Comparison of ENCODE assay signal across 20 mouse cellular contexts in the genomic region with DNA sequence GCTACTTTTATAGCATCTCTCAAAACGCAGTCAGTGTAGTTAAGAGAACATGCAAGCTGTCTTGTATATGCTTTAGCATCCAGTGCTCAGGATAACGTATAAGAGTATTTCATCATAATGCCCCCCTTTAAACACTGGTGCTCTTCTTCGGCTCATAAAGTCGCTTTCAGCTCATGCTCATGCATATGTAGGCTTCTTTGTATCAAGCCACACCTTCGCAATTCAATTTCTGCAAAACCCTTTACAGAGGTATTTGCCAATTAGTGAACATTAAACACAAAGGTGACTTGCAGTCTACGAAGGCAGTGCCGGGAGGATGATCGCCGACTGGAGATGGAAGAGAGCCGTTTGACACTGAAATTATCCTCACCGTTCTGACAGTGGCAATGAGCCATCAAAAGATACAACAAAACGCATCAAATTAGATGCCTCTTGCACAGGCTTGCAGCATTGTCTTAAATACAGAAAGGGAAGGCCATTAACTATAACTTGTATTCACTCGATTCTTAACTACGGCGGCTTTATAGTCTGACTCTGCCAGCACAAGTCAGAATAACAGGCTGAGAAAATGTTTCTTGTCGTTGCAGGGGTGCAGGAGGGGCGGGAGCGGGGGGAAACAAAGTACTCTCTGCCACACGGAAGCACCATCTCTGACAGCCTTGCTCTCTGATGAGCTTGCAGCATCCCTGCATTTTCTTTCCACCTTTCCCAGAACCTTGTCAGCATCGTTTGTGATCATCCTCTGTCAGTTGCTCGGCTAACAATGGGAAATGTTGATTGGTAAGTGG.
A peak's percentile ranks its signal among the peaks of the same experiment; 100 is the strongest.
DNase-seq lines count a peak whose midpoint lies in the region; ATAC-seq and TF ChIP-seq lines count a peak whose summit lies in the region.
"Had no signal": no experiment of that assay in that cellular context is flagged by ENCODE, and none has a peak within 500 bp of the region (broad histone marks: within the 10 kb centered on the region; RNA-seq: fewer than 3 reads in every experiment).

No protein-coding gene starts in this region.

- DNase-seq in hindbrain, embryonic 14.5 days (ENCODE audit: low spot score): no peak
- no peak for DNase-seq in hindbrain, embryonic 11.5 days (ENCODE audit: low spot score)
- DNase-seq in forebrain, embryonic 14.5 days (ENCODE audit: low spot score): peak; percentile 46
- DNase-seq in forebrain, postnatal 0 days: peak; percentile 54
- DNase-seq: adrenal gland, adult 8-10 months; cerebellum, adult 18-20 months; cerebellum, postnatal 36 days; gastrocnemius, postnatal 10 days; heart, adult 2 months; kidney, adult 11 months; lung, postnatal 4 days; right cerebral cortex, postnatal 14 days; spleen, adult 18-20 months; thymus, postnatal 25 days had no signal

- no peak overlapping the region for H3K4me3 ChIP-seq in hindbrain, embryonic 14.5 days (replicated peaks; ENCODE audit: low read length)
- no peak overlapping the region for H3K4me3 ChIP-seq in hindbrain, embryonic 11.5 days (ENCODE audit: low read depth, low read length)
- no peak overlapping the region for H3K4me3 ChIP-seq in forebrain, embryonic 14.5 days (ENCODE audit: low read depth, low read length)
- H3K4me3 ChIP-seq in forebrain, postnatal 0 days (ENCODE audit: low read depth, low read length): no peak overlapping the region
- no peak overlapping the region for H3K4me3 ChIP-seq in neural tube, embryonic 15.5 days (replicated peaks)
- H3K4me3 ChIP-seq in heart, embryonic 12.5 days: no peak overlapping the region
- H3K4me3 ChIP-seq: embryonic facial prominence, embryonic 15.5 days; heart, adult 2 months; lung, embryonic 15.5 days had no signal

- H3K9me3 ChIP-seq in hindbrain, embryonic 14.5 days (ENCODE audit: control insufficient read depth, low read length): no peaks in the 10 kb centered on the region
- no peaks in the 10 kb centered on the region for H3K9me3 ChIP-seq in hindbrain, embryonic 11.5 days (ENCODE audit: control insufficient read depth, low read length)
- H3K9me3 ChIP-seq in forebrain, embryonic 14.5 days (replicated peaks; ENCODE audit: control insufficient read depth, low read length): no peaks in the 10 kb centered on the region
- H3K9me3 ChIP-seq in forebrain, postnatal 0 days (ENCODE audit: low read length): no peaks in the 10 kb centered on the region
- no peaks in the 10 kb centered on the region for H3K9me3 ChIP-seq in neural tube, embryonic 15.5 days (replicated peaks)
- H3K9me3 ChIP-seq in heart, embryonic 12.5 days (replicated peaks): no peaks in the 10 kb centered on the region
- H3K9me3 ChIP-seq: embryonic facial prominence, embryonic 15.5 days; lung, embryonic 15.5 days had no signal

- H3K27ac ChIP-seq in hindbrain, embryonic 14.5 days: peak overlapping the region; percentile 53
- no peak overlapping the region for H3K27ac ChIP-seq in hindbrain, embryonic 11.5 days (ENCODE audit: low read depth, low read length)
- peak overlapping the region; percentile 0; the same call in 1 of the 2 replicates for H3K27ac ChIP-seq in forebrain, embryonic 14.5 days (ENCODE audit: low read depth, low read length)
- peak overlapping the region; percentile 57 for H3K27ac ChIP-seq in forebrain, postnatal 0 days (ENCODE audit: low read depth, low read length)
- H3K27ac ChIP-seq in neural tube, embryonic 15.5 days (replicated peaks): peak overlapping the region; percentile 68
- H3K27ac ChIP-seq in heart, embryonic 12.5 days (ENCODE audit: poor library complexity, severe bottlenecking): no peak overlapping the region
- H3K27ac ChIP-seq: embryonic facial prominence, embryonic 15.5 days; heart, adult 2 months; liver, embryonic 14.5 days; lung, embryonic 15.5 days had no signal

- H3K4me2 ChIP-seq in hindbrain, embryonic 14.5 days (replicated peaks): peak overlapping the region; percentile 22
- no peak overlapping the region for H3K4me2 ChIP-seq in hindbrain, embryonic 11.5 days (replicated peaks; ENCODE audit: low read depth, low read length)
- peak overlapping the region; percentile 1; the same call in 1 of the 2 replicates for H3K4me2 ChIP-seq in forebrain, embryonic 14.5 days (ENCODE audit: low read length)
- H3K4me2 ChIP-seq in forebrain, postnatal 0 days (ENCODE audit: low read depth): peak overlapping the region; percentile 27; the same call in 1 of the 2 replicates
- H3K4me2 ChIP-seq in neural tube, embryonic 15.5 days: peak overlapping the region; percentile 35
- no peak overlapping the region for H3K4me2 ChIP-seq in heart, embryonic 12.5 days
- H3K4me2 ChIP-seq: embryonic facial prominence, embryonic 15.5 days; lung, embryonic 15.5 days had no signal

- 0 out of 2 replicates have a peak, but pooled peaks cover 3% of the 10 kb centered on the region for H3K4me1 ChIP-seq in hindbrain, embryonic 14.5 days (replicated peaks; ENCODE audit: control insufficient read depth, insufficient read depth, low read length)
- no peaks in the 10 kb centered on the region for H3K4me1 ChIP-seq in hindbrain, embryonic 11.5 days (replicated peaks; ENCODE audit: control insufficient read depth, insufficient read depth, low read length)
- no peaks in the 10 kb centered on the region for H3K4me1 ChIP-seq in forebrain, embryonic 14.5 days (ENCODE audit: control insufficient read depth, insufficient read depth, low read length)
- H3K4me1 ChIP-seq in forebrain, postnatal 0 days (ENCODE audit: insufficient read depth): no peaks in the 10 kb centered on the region
- peaks cover 26% of the 10 kb centered on the region for H3K4me1 ChIP-seq in neural tube, embryonic 15.5 days
- H3K4me1 ChIP-seq in heart, embryonic 12.5 days (replicated peaks): peaks cover 20% of the 10 kb centered on the region
- H3K4me1 ChIP-seq: embryonic facial prominence, embryonic 15.5 days had no signal

- no peaks in the 10 kb centered on the region for H3K27me3 ChIP-seq in hindbrain, embryonic 14.5 days (ENCODE audit: control insufficient read depth, insufficient read depth, low read length)
- no peaks in the 10 kb centered on the region for H3K27me3 ChIP-seq in hindbrain, embryonic 11.5 days (ENCODE audit: control insufficient read depth, insufficient read depth, low read length)
- no peaks in the 10 kb centered on the region for H3K27me3 ChIP-seq in forebrain, embryonic 14.5 days (replicated peaks; ENCODE audit: control insufficient read depth, insufficient read depth, low read length)
- H3K27me3 ChIP-seq in forebrain, postnatal 0 days (ENCODE audit: insufficient read depth, low read length): no peaks in the 10 kb centered on the region
- H3K27me3 ChIP-seq in neural tube, embryonic 15.5 days (replicated peaks): no peaks in the 10 kb centered on the region
- no peaks in the 10 kb centered on the region for H3K27me3 ChIP-seq in heart, embryonic 12.5 days (replicated peaks)
- H3K27me3 ChIP-seq: embryonic facial prominence, embryonic 15.5 days; lung, embryonic 15.5 days had no signal

- peak overlapping the region; percentile 8; the same call in 1 of the 2 replicates for H3K9ac ChIP-seq in hindbrain, embryonic 14.5 days
- no peak overlapping the region for H3K9ac ChIP-seq in hindbrain, embryonic 11.5 days (ENCODE audit: low read depth, low read length)
- H3K9ac ChIP-seq in forebrain, embryonic 14.5 days (ENCODE audit: low read length): no peak overlapping the region
- H3K9ac ChIP-seq in forebrain, postnatal 0 days: 0 out of 2 replicates have a peak overlapping the region, but pooled peaks have one; percentile 11
- peak overlapping the region; percentile 10; the same call in 1 of the 2 replicates for H3K9ac ChIP-seq in neural tube, embryonic 15.5 days (replicated peaks)
- no peak overlapping the region for H3K9ac ChIP-seq in heart, embryonic 12.5 days
- H3K9ac ChIP-seq: embryonic facial prominence, embryonic 15.5 days; liver, embryonic 14.5 days; lung, embryonic 15.5 days had no signal

- no peaks in the 10 kb centered on the region for H3K36me3 ChIP-seq in hindbrain, embryonic 14.5 days (replicated peaks; ENCODE audit: control insufficient read depth, insufficient read depth)
- no peaks in the 10 kb centered on the region for H3K36me3 ChIP-seq in hindbrain, embryonic 11.5 days (ENCODE audit: control insufficient read depth, insufficient read depth, low read length)
- no peaks in the 10 kb centered on the region for H3K36me3 ChIP-seq in forebrain, embryonic 14.5 days (ENCODE audit: control insufficient read depth, insufficient read depth, low read length)
- 0 out of 2 replicates have a peak, but pooled peaks cover 6% of the 10 kb centered on the region for H3K36me3 ChIP-seq in forebrain, postnatal 0 days (ENCODE audit: insufficient read depth)
- H3K36me3 ChIP-seq in neural tube, embryonic 15.5 days: no peaks in the 10 kb centered on the region
- peaks cover 16% of the 10 kb centered on the region for H3K36me3 ChIP-seq in heart, embryonic 12.5 days
- H3K36me3 ChIP-seq: embryonic facial prominence, embryonic 15.5 days had no signal

- no peak for ATAC-seq in hindbrain, embryonic 14.5 days (ENCODE audit: low FRiP score)
- ATAC-seq in hindbrain, embryonic 11.5 days (ENCODE audit: low FRiP score): no peak
- no peak for ATAC-seq in forebrain, embryonic 14.5 days
- ATAC-seq in forebrain, postnatal 0 days: peak; percentile 82
- no peak for ATAC-seq in neural tube, embryonic 15.5 days (ENCODE audit: low FRiP score)
- ATAC-seq in erythroblast, adult 5-6 weeks (replicated peaks; ENCODE audit: low FRiP score, poor library complexity, severe bottlenecking): no peak
- no peak for ATAC-seq in heart, embryonic 12.5 days (ENCODE audit: insufficient number of reproducible peaks, low FRiP score)

- 56% methylated on average over 21 of the region's 21 CpGs for WGBS in hindbrain, embryonic 14.5 days
- 78% methylated on average over 21 of the region's 21 CpGs for WGBS in hindbrain, embryonic 11.5 days
- WGBS in forebrain, embryonic 14.5 days: 20% methylated on average over 21 of the region's 21 CpGs
- WGBS in forebrain, postnatal 0 days: 25% methylated on average over 21 of the region's 21 CpGs
- WGBS in neural tube, embryonic 15.5 days: 29% methylated on average over 21 of the region's 21 CpGs
- 84% methylated on average over 21 of the region's 21 CpGs for WGBS in heart, embryonic 12.5 days

- no peak for TF ChIP-seq CTCF in forebrain, postnatal 0 days (IDR thresholded peaks at IDR 0.05; ENCODE audit: low read depth)

Comparison
In these comparisons a context has a peak if more than half of its experiments do, and no peak if none do; other contexts are left out.
1. H3K27ac ChIP-seq: peak in hindbrain, embryonic 14.5 days (single experiment), forebrain, embryonic 14.5 days (single experiment), forebrain, postnatal 0 days (single experiment) and neural tube, embryonic 15.5 days (single experiment); none in hindbrain, embryonic 11.5 days (single experiment) and heart, embryonic 12.5 days (single experiment).
2. H3K4me2 ChIP-seq: peak in hindbrain, embryonic 14.5 days (single experiment), forebrain, embryonic 14.5 days (single experiment), forebrain, postnatal 0 days (single experiment) and neural tube, embryonic 15.5 days (single experiment); none in hindbrain, embryonic 11.5 days (single experiment) and heart, embryonic 12.5 days (single experiment).
3. H3K9ac ChIP-seq: peak in hindbrain, embryonic 14.5 days (single experiment), forebrain, postnatal 0 days (single experiment) and neural tube, embryonic 15.5 days (single experiment); none in hindbrain, embryonic 11.5 days (single experiment), forebrain, embryonic 14.5 days (single experiment) and heart, embryonic 12.5 days (single experiment).
4. DNase-seq: peak in forebrain, embryonic 14.5 days (single experiment) and forebrain, postnatal 0 days (single experiment); none in hindbrain, embryonic 14.5 days (single experiment) and hindbrain, embryonic 11.5 days (single experiment).